Mouse (Mus musculus): ENCODE data around the gene C130073F10Rik.
"Not testable (repeated sequence)": the region's sequence is repeated elsewhere in the genome, so short reads cannot be mapped to it uniquely, and the experiment has no call there.

DNA sequence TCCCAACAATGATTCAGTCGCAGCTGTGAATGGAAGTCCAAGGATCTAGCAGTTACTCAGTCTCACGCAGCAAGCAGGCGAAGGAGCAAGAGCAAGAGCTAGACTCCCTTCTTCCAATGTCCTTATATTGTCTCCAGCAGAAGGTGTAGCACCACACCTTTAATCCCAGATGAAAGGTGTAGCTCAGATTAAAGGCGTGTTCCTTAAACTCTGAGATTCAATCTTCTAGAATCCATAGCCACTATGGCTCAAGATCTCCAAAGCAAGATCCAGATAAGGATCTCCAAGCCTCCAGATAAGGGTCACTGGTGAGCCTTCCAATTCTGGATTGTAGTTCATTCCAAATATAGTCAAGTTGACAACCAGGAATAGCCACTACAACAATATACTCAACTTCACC is 49.7 kb downstream of the C130073F10Rik start, which contains the start of gene B020004J07Rik:
- TF ChIP-seq POLR2A (IDR thresholded peaks at IDR 0.05; ENCODE audit: insufficient read length, low read depth); E2F4 (IDR thresholded peaks at IDR 0.05; ENCODE audit: insufficient read depth); MYOD1 (IDR thresholded peaks at IDR 0.05; ENCODE audit: control insufficient read depth in 1 of 3, insufficient read length in 2 of 3, low read depth in 2 of 3); REST (IDR thresholded peaks at IDR 0.05; ENCODE audit: insufficient read depth, insufficient read length); MAX (IDR thresholded peaks at IDR 0.05; ENCODE audit: low read depth); POLR2AphosphoS2 (IDR thresholded peaks at IDR 0.05; ENCODE audit: insufficient read length, low read depth); TCF3 (IDR thresholded peaks at IDR 0.05; ENCODE audit: insufficient read length, low read depth): not testable (repeated sequence)

Measured in myocyte (in vitro differentiated cells).